Comparison of ENCODE assay signal across 14 mouse cellular contexts in the genomic region with DNA sequence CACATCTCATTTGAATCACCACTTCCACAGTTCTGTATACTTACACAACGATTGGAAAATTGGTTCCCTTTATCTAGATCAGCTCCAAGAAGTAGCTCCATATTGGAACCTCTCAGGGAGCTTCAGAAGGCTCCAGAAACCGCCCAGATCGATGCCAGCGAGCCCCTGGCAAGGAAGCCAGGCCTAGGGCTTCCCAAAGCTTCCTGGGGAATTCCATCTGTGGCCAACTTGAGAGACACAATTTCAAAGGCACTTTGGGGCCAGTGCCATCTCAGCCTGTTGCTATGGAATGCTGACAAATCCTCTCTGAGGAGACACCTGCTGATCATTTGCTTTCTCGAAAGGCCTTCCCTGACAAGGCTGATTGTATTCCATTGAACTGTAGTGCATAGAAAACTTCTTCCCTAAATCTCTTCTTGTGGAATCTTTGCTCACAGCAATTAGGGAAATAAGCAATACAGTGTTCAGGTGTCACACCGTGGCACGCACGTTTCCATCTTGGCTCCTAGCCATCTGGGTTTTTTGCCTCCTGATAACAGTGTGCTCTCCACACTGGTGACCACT.
DNase-seq lines count a peak whose midpoint lies in the region; ATAC-seq and TF ChIP-seq lines count a peak whose summit lies in the region.
"Had no signal": no experiment of that assay in that cellular context is flagged by ENCODE, and none has a peak within 500 bp of the region (broad histone marks: within the 10 kb centered on the region; RNA-seq: fewer than 3 reads in every experiment).

No protein-coding gene starts in this region.

- no peaks in the 10 kb centered on the region for H3K36me3 ChIP-seq in hindbrain, postnatal 0 days (ENCODE audit: insufficient read depth, low read length)
- no peaks in the 10 kb centered on the region for H3K36me3 ChIP-seq in hindbrain, embryonic 13.5 days
- no peaks in the 10 kb centered on the region for H3K36me3 ChIP-seq in forebrain, postnatal 0 days (ENCODE audit: insufficient read depth)
- H3K36me3 ChIP-seq: hindbrain, embryonic 10.5 days; lung, embryonic 15.5 days; neural tube, embryonic 15.5 days had no signal

- no peak for ATAC-seq in hindbrain, postnatal 0 days
- no peak for ATAC-seq in hindbrain, embryonic 13.5 days (ENCODE audit: low FRiP score)
- ATAC-seq in forebrain, postnatal 0 days = peak; percentile 61; the same call in 1 of the 2 replicates

- TF ChIP-seq POLR2A in cerebellum, adult 2 months (IDR thresholded peaks at IDR 0.05; ENCODE audit: borderline replicate concordance, insufficient read depth, low read length) = no peak

- no peaks in the 10 kb centered on the region for H3K27me3 ChIP-seq in hindbrain, postnatal 0 days (ENCODE audit: insufficient read depth, low read length)
- H3K27me3 ChIP-seq in hindbrain, embryonic 13.5 days = no peaks in the 10 kb centered on the region
- no peaks in the 10 kb centered on the region; the same call in 1 of the 2 replicates for H3K27me3 ChIP-seq in cerebellum, adult 2 months (ENCODE audit: control insufficient read depth, insufficient read depth, low read length)
- H3K27me3 ChIP-seq in forebrain, postnatal 0 days (ENCODE audit: insufficient read depth, low read length) = no peaks in the 10 kb centered on the region
- H3K27me3 ChIP-seq: lung, embryonic 15.5 days; neural tube, embryonic 15.5 days had no signal

- no peak for TF ChIP-seq CTCF in hindbrain, postnatal 0 days (IDR thresholded peaks at IDR 0.05; ENCODE audit: low read depth)
- TF ChIP-seq CTCF in cerebellum, adult 2 months (IDR thresholded peaks at IDR 0.05; ENCODE audit: borderline replicate concordance, insufficient read depth, low read depth, low read length) = no peak
- no peak for TF ChIP-seq CTCF in forebrain, postnatal 0 days (IDR thresholded peaks at IDR 0.05; ENCODE audit: low read depth)

- 26% methylated on average over 8 of the region's 8 CpGs for WGBS in hindbrain, postnatal 0 days
- 60% methylated on average over 8 of the region's 8 CpGs for WGBS in hindbrain, embryonic 13.5 days
- 4% methylated on average over 8 of the region's 8 CpGs for WGBS in cerebellum, adult 2 months
- WGBS in forebrain, postnatal 0 days = 30% methylated on average over 8 of the region's 8 CpGs

- no peak overlapping the region for H3K4me2 ChIP-seq in hindbrain, postnatal 0 days (ENCODE audit: low read depth, low read length)
- no peak overlapping the region for H3K4me2 ChIP-seq in hindbrain, embryonic 13.5 days
- H3K4me2 ChIP-seq in forebrain, postnatal 0 days (ENCODE audit: low read depth) = no peak overlapping the region
- H3K4me2 ChIP-seq: liver, embryonic 11.5 days; lung, embryonic 15.5 days; neural tube, embryonic 15.5 days had no signal

- H3K4me1 ChIP-seq in hindbrain, postnatal 0 days (ENCODE audit: insufficient read depth, low read length) = peaks cover 9% of the 10 kb centered on the region; the same call in 1 of the 2 replicates
- H3K4me1 ChIP-seq in hindbrain, embryonic 13.5 days (replicated peaks) = peaks cover 34% of the 10 kb centered on the region
- H3K4me1 ChIP-seq in cerebellum, adult 2 months (ENCODE audit: control insufficient read depth, insufficient read depth, low read length) = peaks cover 20% of the 10 kb centered on the region
- H3K4me1 ChIP-seq in forebrain, postnatal 0 days (ENCODE audit: insufficient read depth) = 0 out of 2 replicates have a peak, but pooled peaks cover 8% of the 10 kb centered on the region
- H3K4me1 ChIP-seq: lung, embryonic 15.5 days had no signal

- DNase-seq in hindbrain, postnatal 0 days (ENCODE audit: low spot score) = peak; percentile 58
- peak; percentile 32 for DNase-seq in retina, postnatal 1 day
- no peak for DNase-seq in retina, embryonic 14.5 days (ENCODE audit: low spot score)
- DNase-seq in cerebellum, adult 2 months = peak; percentile 83 to 92
- DNase-seq in forebrain, postnatal 0 days = peak; percentile 78
- no peak for DNase-seq in spleen, adult 12 weeks (ENCODE audit: low spot score)
- DNase-seq in frontal cortex, postnatal 10 days (ENCODE audit: low spot score in 2 of 2) = no peak
- DNase-seq: heart, adult 11 months; kidney, postnatal 10 days had no signal

- H3K27ac ChIP-seq in hindbrain, postnatal 0 days = no peak overlapping the region
- H3K27ac ChIP-seq in hindbrain, embryonic 13.5 days = no peak overlapping the region
- no peak overlapping the region for H3K27ac ChIP-seq in cerebellum, adult 2 months (ENCODE audit: insufficient read depth, low read length)
- H3K27ac ChIP-seq in forebrain, postnatal 0 days (ENCODE audit: low read depth, low read length) = no peak overlapping the region
- H3K27ac ChIP-seq: hindbrain, embryonic 10.5 days; lung, embryonic 15.5 days; neural tube, embryonic 15.5 days had no signal

- H3K4me3 ChIP-seq in hindbrain, postnatal 0 days (ENCODE audit: low read length) = no peak overlapping the region
- no peak overlapping the region for H3K4me3 ChIP-seq in hindbrain, embryonic 13.5 days
- no peak overlapping the region for H3K4me3 ChIP-seq in cerebellum, adult 2 months (replicated peaks; ENCODE audit: insufficient read depth, low read depth, low read length)
- H3K4me3 ChIP-seq in forebrain, postnatal 0 days (ENCODE audit: low read depth, low read length) = no peak overlapping the region
- H3K4me3 ChIP-seq: hindbrain, embryonic 10.5 days; lung, embryonic 15.5 days; neural tube, embryonic 15.5 days had no signal

- no peaks in the 10 kb centered on the region for H3K9me3 ChIP-seq in hindbrain, postnatal 0 days (ENCODE audit: low read length)
- no peaks in the 10 kb centered on the region for H3K9me3 ChIP-seq in hindbrain, embryonic 13.5 days
- H3K9me3 ChIP-seq in forebrain, postnatal 0 days (ENCODE audit: low read length) = no peaks in the 10 kb centered on the region
- H3K9me3 ChIP-seq: hindbrain, embryonic 10.5 days; lung, embryonic 15.5 days; neural tube, embryonic 15.5 days had no signal

- H3K9ac ChIP-seq in hindbrain, postnatal 0 days (replicated peaks; ENCODE audit: low read length) = no peak overlapping the region
- H3K9ac ChIP-seq in hindbrain, embryonic 13.5 days = no peak overlapping the region
- H3K9ac ChIP-seq in forebrain, postnatal 0 days = no peak overlapping the region
- H3K9ac ChIP-seq: lung, embryonic 15.5 days; neural tube, embryonic 15.5 days had no signal

Comparison
In these comparisons a context has a peak if more than half of its experiments do, and no peak if none do; other contexts are left out.
1. DNase-seq: peak in hindbrain, postnatal 0 days (single experiment), retina, postnatal 1 day (single experiment), cerebellum, adult 2 months (2 of 2) and forebrain, postnatal 0 days (single experiment); none in retina, embryonic 14.5 days (single experiment), spleen, adult 12 weeks (single experiment) and frontal cortex, postnatal 10 days (0 of 2).